Mouse (Mus musculus) liver, postnatal 0 days (tissue): Measurements from ENCODE around the gene Baz1a. TPM values are rescaled to one million over a fixed set of nuclear protein-coding genes. Genes with fewer than 3 reads are reported as not detected.

Experiments used
- ATAC-seq: fragments of 200-750 bp; cut with Nextera tagmentation; 2 replicates; pipeline ENCODE4 v1.8.0; 2017; ENCODE audit warnings: mild to moderate bottlenecking, moderate library complexity
- DNase-seq: peaks from one replicate; pipeline ENCODE4 v3.0.0-alpha.2; 2016
- H3K27ac ChIP-seq: fragments of 300-500 bp; sonication (generic); 2 replicates; pipeline ENCODE4 v1.5.1; 2014; ENCODE audit warnings: antibody characterized with exemption, moderate library complexity, mild to moderate bottlenecking, low read depth
- H3K27me3 ChIP-seq: fragments of 300-500 bp; sonication (generic); 2 replicates; pipeline ENCODE4 v1.6.1; 2014; ENCODE audit warnings: low read length, control low read depth, mixed read lengths; ENCODE audit not compliant: insufficient read depth
- H3K36me3 ChIP-seq: fragments of 300-500 bp; sonication (generic); replicated peaks from 2 replicates; pipeline ENCODE4 v1.6.1; 2014; ENCODE audit warnings: mild to moderate bottlenecking, control low read depth, low read length, moderate library complexity, mixed read lengths; ENCODE audit not compliant: insufficient read depth
- H3K4me1 ChIP-seq: fragments of 300-500 bp; sonication (generic); 2 replicates; pipeline ENCODE4 v1.6.1; 2014; ENCODE audit warnings: antibody characterized with exemption, mild to moderate bottlenecking, control low read depth; ENCODE audit not compliant: insufficient read depth
- H3K4me2 ChIP-seq: fragments of 300-500 bp; sonication (generic); 2 replicates; pipeline ENCODE4 v1.6.1; 2014; ENCODE audit warnings: low read depth, mild to moderate bottlenecking, low read length, moderate library complexity, mixed read lengths
- H3K4me3 ChIP-seq: fragments of 300-500 bp; sonication (generic); 2 replicates; pipeline ENCODE4 v1.5.1; 2014; ENCODE audit warnings: low read depth, low read length
- H3K9ac ChIP-seq: fragments of 300-500 bp; sonication (generic); replicated peaks from 2 replicates; pipeline ENCODE4 v1.6.1; 2014; ENCODE audit warnings: mild to moderate bottlenecking, moderate library complexity
- H3K9me3 ChIP-seq: fragments of 300-500 bp; sonication (generic); 2 replicates; pipeline ENCODE4 v1.6.1; 2016; ENCODE audit warnings: mild to moderate bottlenecking, control low read depth, low read length, mixed read lengths
- CTCF ChIP-seq: sonication (generic); IDR thresholded peaks from 2 replicates; pipeline ENCODE4 v1.5.1; 2016; ENCODE audit warnings: antibody characterized with exemption, low read depth
- EP300 ChIP-seq: IDR thresholded peaks from 2 replicates; pipeline ENCODE4 v1.6.1; 2016; ENCODE audit warnings: antibody characterized with exemption, low read depth, mild to moderate bottlenecking
- WGBS: fragments of 180-500 bp; shearing (Covaris S2); extraction: QIAGEN DNeasy Blood & Tissue Kit; methylation state at CpG from one replicate; pipeline ENCODE4 v1.1.7; 2014; ENCODE audit not compliant: insufficient replicate concordance; 5-methylcytosine and 5-hydroxymethylcytosine counted together
- polyA plus RNA-seq: library from polyadenylated mRNA; unstranded; fragments of >200 nt; fragmentation: Nextera tagmentation; extraction: Ambion mirVana; gene quantifications from 2 replicates; pipeline ENCODE4 v1.2.1, GENCODE M21; 2015

Baz1a gene
- polyA plus RNA-seq, result 16.9 and 18.5 TPM in 2 replicates

GRCm38 (mm10) chr12:55013626-55014398 lies at the start of gene Baz1a:
Gene Baz1a (minus strand): TSS chr12:55014348.
- H3K4me1 ChIP-seq, result peaks cover 6% of the 10 kb centered on the region; the same call in 1 of the 2 replicates
- H3K27me3 ChIP-seq, result no peaks in the 10 kb centered on the region
- TF ChIP-seq EP300 (no peak), CTCF (no peak)
- WGBS, result 82% methylated on average over 6 of the region's 6 CpGs
- no peaks in the 10 kb centered on the region for H3K9me3 ChIP-seq
- ATAC-seq, result no peak
- H3K36me3 ChIP-seq, result no peaks in the 10 kb centered on the region
- no peak within 1 kb of the TSS for H3K27ac ChIP-seq
- H3K4me2 ChIP-seq, result no peak within 1 kb of the TSS
- DNase-seq, result no peak
- H3K4me3 ChIP-seq, result no peak within 1 kb of the TSS
- no peak within 1 kb of the TSS for H3K9ac ChIP-seq

- Histone ChIP-seq H3K27ac (no peak overlapping the region), H3K36me3 (peaks cover 11% of the 10 kb centered on the region), H3K4me3 (no peak overlapping the region), H3K4me2 (no peak overlapping the region), H3K27me3 (no peaks in the 10 kb centered on the region), H3K9ac (no peak overlapping the region), H3K4me1 (peaks cover 16% of the 10 kb centered on the region), H3K9me3 (no peaks in the 10 kb centered on the region)
- WGBS, result 78% methylated on average over 1 of the region's 1 CpGs
- ATAC-seq (no peak), DNase-seq (no peak)
- TF ChIP-seq CTCF, result no peak
Measured at GRCm38 (mm10) chr12:55062141-55062540, 48.0 kb upstream of the Baz1a start.

DNA sequence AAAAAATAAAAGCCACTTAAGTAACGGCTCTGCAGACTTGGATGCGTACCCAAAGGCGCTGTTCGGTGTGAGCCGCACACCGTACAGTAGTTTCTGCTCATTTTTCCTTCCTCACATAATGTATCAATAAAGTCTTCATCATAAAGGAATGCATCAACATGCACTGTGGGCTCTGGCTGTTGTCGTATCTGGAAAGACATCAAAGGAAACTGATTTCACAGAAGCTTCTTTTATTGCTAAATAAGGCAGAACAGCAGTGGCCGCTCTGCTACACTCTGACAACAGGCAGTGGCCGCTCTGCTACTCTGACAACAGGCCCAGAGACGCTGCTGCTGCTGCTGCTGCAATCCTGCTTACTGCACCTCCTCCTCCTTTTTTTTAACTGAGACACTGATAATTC lies 46.9 kb upstream of the Baz1a start:
- 0 out of 2 replicates have a peak overlapping the region, but pooled peaks have one; percentile 61 for H3K27ac ChIP-seq

GRCm38 (mm10) chr12:55060212-55060898 lies 46.2 kb upstream of the Baz1a start:
- Histone ChIP-seq H3K4me1 (peaks cover 16% of the 10 kb centered on the region), H3K4me2 (no peak overlapping the region), H3K27me3 (no peaks in the 10 kb centered on the region), H3K9ac (no peak overlapping the region), H3K36me3 (peaks cover 11% of the 10 kb centered on the region), H3K4me3 (no peak overlapping the region), H3K27ac (peak overlapping the region; percentile 61), H3K9me3 (no peaks in the 10 kb centered on the region)
- DNase-seq, result no peak
- TF ChIP-seq CTCF (no peak), EP300 (0 out of 2 replicates have a peak, but pooled peaks have one; percentile 17)
- 48% methylated on average over 6 of the region's 6 CpGs for WGBS
- peak; percentile 72 for ATAC-seq

More for the DNA sequence above, 46.9 kb upstream of the Baz1a start:
- H3K4me2 ChIP-seq, result no peak overlapping the region
- H3K27me3 ChIP-seq, result no peaks in the 10 kb centered on the region
- peaks cover 16% of the 10 kb centered on the region for H3K4me1 ChIP-seq
- H3K9ac ChIP-seq, result no peak overlapping the region
- WGBS, result 77% methylated on average over 10 of the region's 10 CpGs
- DNase-seq, result no peak
- peak; percentile 46 for ATAC-seq
- no peak for TF ChIP-seq CTCF
- H3K9me3 ChIP-seq, result no peaks in the 10 kb centered on the region
- H3K4me3 ChIP-seq, result no peak overlapping the region
- peaks cover 11% of the 10 kb centered on the region for H3K36me3 ChIP-seq

- no peak overlapping the region for H3K9ac ChIP-seq
- TF ChIP-seq CTCF, result no peak
- no peak for TF ChIP-seq EP300
- H3K27me3 ChIP-seq, result no peaks in the 10 kb centered on the region
- peaks cover 16% of the 10 kb centered on the region for H3K4me1 ChIP-seq
- H3K36me3 ChIP-seq, result peaks cover 11% of the 10 kb centered on the region
- no peak for DNase-seq
- ATAC-seq, result peak; percentile 50
- H3K9me3 ChIP-seq, result no peaks in the 10 kb centered on the region
- no peak overlapping the region for H3K4me2 ChIP-seq
- no peak overlapping the region for H3K4me3 ChIP-seq
- peak overlapping the region; percentile 61 for H3K27ac ChIP-seq
- 28% methylated on average over 3 of the region's 3 CpGs for WGBS
Measured at GRCm38 (mm10) chr12:55059812-55060211, 45.7 kb upstream of the Baz1a start.

GRCm38 (mm10) chr12:55058865-55059615 lies 44.9 kb upstream of the Baz1a start:
- peak; percentile 46; the same call in 1 of the 2 replicates for ATAC-seq
- WGBS, result 69% methylated on average over 6 of the region's 6 CpGs
- H3K4me2 ChIP-seq, result no peak overlapping the region
- TF ChIP-seq CTCF (no peak), EP300 (peak; percentile 39; the same call in 1 of the 2 replicates)
- H3K36me3 ChIP-seq, result peaks cover 11% of the 10 kb centered on the region
- H3K4me3 ChIP-seq, result no peak overlapping the region
- peak overlapping the region; percentile 61 for H3K27ac ChIP-seq
- peak; percentile 24 for DNase-seq
- H3K4me1 ChIP-seq, result peaks cover 16% of the 10 kb centered on the region
- H3K9me3 ChIP-seq, result no peaks in the 10 kb centered on the region
- no peak overlapping the region for H3K9ac ChIP-seq
- no peaks in the 10 kb centered on the region for H3K27me3 ChIP-seq
